Comparison of ENCODE assay signal across 9 mouse cellular contexts in the genomic region with DNA sequence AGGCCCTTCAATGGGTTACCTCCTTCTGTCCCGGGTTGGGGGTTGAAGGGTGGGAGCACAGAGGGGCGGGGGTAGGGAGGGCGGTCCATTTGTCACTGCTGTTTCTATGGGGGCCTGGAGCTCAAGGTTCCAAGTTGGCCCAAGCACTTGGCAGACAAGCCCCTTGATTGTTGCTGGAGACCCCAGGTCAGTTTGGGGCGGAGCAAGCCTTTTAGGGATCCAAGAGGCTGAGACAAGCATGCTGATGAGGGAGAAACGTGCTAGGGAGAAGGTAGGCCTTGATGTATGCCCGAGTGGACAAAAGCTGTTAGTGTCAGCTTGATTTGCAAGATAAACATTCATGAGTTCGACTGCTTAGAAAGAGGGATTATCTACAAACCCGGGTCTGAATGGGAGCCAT. TPM values are rescaled to one million over a fixed set of nuclear protein-coding genes. Genes with fewer than 3 reads are reported as not detected.
DNase-seq lines count a peak whose midpoint lies in the region; ATAC-seq lines count a peak whose summit lies in the region.
"Had no signal": no experiment of that assay in that cellular context is flagged by ENCODE, and none has a peak within 500 bp of the region (broad histone marks: within the 10 kb centered on the region; RNA-seq: fewer than 3 reads in every experiment).

No protein-coding gene starts in this region.

- peak overlapping the region; percentile 57 for H3K4me2 ChIP-seq in heart, embryonic 15.5 days
- H3K4me2 ChIP-seq in hindbrain, embryonic 12.5 days (replicated peaks) = peak overlapping the region; percentile 59
- H3K4me2 ChIP-seq in midbrain, embryonic 12.5 days (replicated peaks) = peak overlapping the region; percentile 54; the same call in 1 of the 2 replicates

- H3K9me3 ChIP-seq in heart, embryonic 15.5 days (replicated peaks) = no peaks in the 10 kb centered on the region
- no peaks in the 10 kb centered on the region for H3K9me3 ChIP-seq in hindbrain, embryonic 12.5 days (replicated peaks)
- 0 out of 2 replicates have a peak, but pooled peaks cover 7% of the 10 kb centered on the region for H3K9me3 ChIP-seq in midbrain, embryonic 12.5 days

- WGBS in heart, embryonic 15.5 days = 28% methylated on average over 8 of the region's 8 CpGs
- WGBS in hindbrain, embryonic 12.5 days = 7% methylated on average over 8 of the region's 8 CpGs
- 3% methylated on average over 8 of the region's 8 CpGs for WGBS in midbrain, embryonic 12.5 days

- peaks cover 10% of the 10 kb centered on the region for H3K4me1 ChIP-seq in heart, embryonic 15.5 days (replicated peaks)
- H3K4me1 ChIP-seq in hindbrain, embryonic 12.5 days = peaks cover 24% of the 10 kb centered on the region
- peaks cover 28% of the 10 kb centered on the region for H3K4me1 ChIP-seq in midbrain, embryonic 12.5 days

- intact Hi-C loops in heart, postnatal 36 days (cut with DNase I) = loop anchor here (5.0 kb wide), 1 partner anchor 98 kb away; no protein-coding TSS in a partner anchor

- ATAC-seq in heart, embryonic 15.5 days (replicated peaks; ENCODE audit: insufficient number of reproducible peaks, insufficient read depth, low FRiP score, low read depth) = no peak
- peak; percentile 86 for ATAC-seq in hindbrain, embryonic 12.5 days (ENCODE audit: low FRiP score)
- peak; percentile 89 for ATAC-seq in midbrain, embryonic 12.5 days (ENCODE audit: low FRiP score, low read depth)

- H3K4me3 ChIP-seq in heart, embryonic 15.5 days = peak overlapping the region; percentile 60
- H3K4me3 ChIP-seq in hindbrain, embryonic 12.5 days = no peak overlapping the region
- H3K4me3 ChIP-seq in midbrain, embryonic 12.5 days = no peak overlapping the region

- H3K27ac ChIP-seq in heart, embryonic 15.5 days = no peak overlapping the region
- H3K27ac ChIP-seq in hindbrain, embryonic 12.5 days = peak overlapping the region; percentile 96
- H3K27ac ChIP-seq in midbrain, embryonic 12.5 days (replicated peaks) = peak overlapping the region; percentile 95

- DNase-seq in heart, postnatal 36 days = no peak
- peak; percentile 92 for DNase-seq in embryo, embryonic 10.5 days (ENCODE audit: low spot score)
- no peak for DNase-seq in Muller cell, postnatal 12 days (ENCODE audit: inconsistent ontology term)
- no peak for DNase-seq in kidney, postnatal 14 days
- no peak for DNase-seq in urinary bladder, postnatal 4 days (ENCODE audit: low spot score in 2 of 2)

- H3K27me3 ChIP-seq in heart, embryonic 15.5 days = no peaks in the 10 kb centered on the region
- no peaks in the 10 kb centered on the region for H3K27me3 ChIP-seq in hindbrain, embryonic 12.5 days
- H3K27me3 ChIP-seq in midbrain, embryonic 12.5 days = no peaks in the 10 kb centered on the region

- H3K36me3 ChIP-seq in heart, embryonic 15.5 days = no peaks in the 10 kb centered on the region
- H3K36me3 ChIP-seq in hindbrain, embryonic 12.5 days = no peaks in the 10 kb centered on the region
- no peaks in the 10 kb centered on the region for H3K36me3 ChIP-seq in midbrain, embryonic 12.5 days

- 0 out of 2 replicates have a peak overlapping the region, but pooled peaks have one; percentile 36 for H3K9ac ChIP-seq in heart, embryonic 15.5 days
- H3K9ac ChIP-seq in hindbrain, embryonic 12.5 days = no peak overlapping the region
- H3K9ac ChIP-seq in midbrain, embryonic 12.5 days (replicated peaks) = no peak overlapping the region

RNA-seq across cellular contexts. Expression of gene Gm815, which starts 40.9 kb away (rescaled TPM):
- not detected in 2 replicates for polyA plus RNA-seq in heart, embryonic 15.5 days (2015; fragmentation: Nextera tagmentation; extraction: Ambion mirVana)
- total RNA-seq in heart, postnatal 36 days (2021) = not detected
- not detected in 2 replicates for polyA plus RNA-seq in hindbrain, embryonic 12.5 days (2016; fragmentation: Nextera tagmentation; extraction: Ambion mirVana)
- polyA plus RNA-seq in midbrain, embryonic 12.5 days (2016; fragmentation: Nextera tagmentation; extraction: Ambion mirVana) = not detected in 2 replicates
- polyA plus RNA-seq: gonadal fat pad, adult 2 months had no signal
